Mouse (Mus musculus): Measurements from ENCODE around the gene Cops6.

DNA sequence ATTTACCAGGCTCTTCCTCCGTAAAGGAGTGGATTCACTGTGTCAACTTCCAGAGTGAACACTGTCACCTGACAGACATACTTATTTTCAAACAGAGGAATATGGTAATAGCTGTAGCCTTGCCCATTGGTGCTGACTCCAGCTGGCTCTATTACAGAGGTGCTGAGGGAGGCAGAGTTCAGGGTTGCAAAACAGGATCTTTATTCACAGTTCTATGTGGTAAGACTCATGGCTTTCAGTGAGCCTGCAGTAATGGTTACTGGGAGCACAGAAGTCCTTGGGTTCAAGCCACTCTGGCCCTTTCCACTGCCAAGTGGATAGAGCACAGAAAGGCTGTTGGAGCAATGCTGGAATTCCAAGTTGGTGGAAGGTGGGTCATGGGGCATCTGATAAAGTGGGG, 46.4 kb downstream of the Cops6 start:
- TF ChIP-seq GATA1 (IDR thresholded peaks at IDR 0.05; ENCODE audit: borderline replicate concordance, low read length) (no peak), FLI1 (IDR thresholded peaks at IDR 0.05; ENCODE audit: low read length) (no peak)
